Mouse (Mus musculus) urinary bladder, adult 18-20 months (tissue): ENCODE data around the gene Afg1l.

Experiments used
- DNase-seq, 2 experiments: peaks; one replicate each; pipeline ENCODE4 v3.0.0; 2022; ENCODE audit warnings: low spot score in 2 of 2, mixed read lengths in 2 of 2

The Afg1l gene

DNA sequence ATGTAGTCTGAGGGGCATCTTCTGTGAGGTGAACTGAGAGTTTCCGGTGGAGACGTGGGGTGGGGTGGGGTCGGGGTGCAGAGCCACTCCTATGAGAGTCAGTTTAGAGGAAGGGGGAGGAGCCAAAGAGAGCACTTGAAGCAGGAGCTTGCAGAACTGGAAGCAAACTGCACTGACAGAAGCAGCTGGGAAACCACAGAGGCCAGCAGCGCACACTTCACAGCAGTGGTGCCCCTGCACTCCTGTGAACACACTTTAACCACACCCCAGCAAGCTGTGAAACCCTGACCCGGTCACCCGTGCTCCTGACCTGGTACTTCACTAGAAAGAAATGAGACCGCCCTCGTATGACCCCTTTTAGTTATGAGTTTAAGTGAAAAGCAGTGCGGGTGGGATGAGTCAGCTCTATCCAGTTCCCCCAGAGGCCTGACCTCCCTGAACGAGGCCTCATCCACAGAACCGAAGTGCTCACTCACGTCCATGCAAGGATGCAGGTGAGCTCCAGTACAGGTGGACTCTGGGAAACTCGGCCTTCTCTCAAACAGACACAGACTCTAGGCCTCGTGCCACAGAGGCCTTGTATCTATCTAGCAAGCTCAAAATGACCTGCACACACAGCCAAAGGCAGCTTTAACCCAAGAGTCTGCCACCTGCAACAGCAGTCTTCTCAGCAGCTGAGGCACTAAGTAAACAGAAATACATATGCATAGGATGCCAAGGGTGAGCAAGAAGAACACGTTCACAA lies 208.9 kb downstream of the Afg1l start:
- no peak for DNase-seq

DNA sequence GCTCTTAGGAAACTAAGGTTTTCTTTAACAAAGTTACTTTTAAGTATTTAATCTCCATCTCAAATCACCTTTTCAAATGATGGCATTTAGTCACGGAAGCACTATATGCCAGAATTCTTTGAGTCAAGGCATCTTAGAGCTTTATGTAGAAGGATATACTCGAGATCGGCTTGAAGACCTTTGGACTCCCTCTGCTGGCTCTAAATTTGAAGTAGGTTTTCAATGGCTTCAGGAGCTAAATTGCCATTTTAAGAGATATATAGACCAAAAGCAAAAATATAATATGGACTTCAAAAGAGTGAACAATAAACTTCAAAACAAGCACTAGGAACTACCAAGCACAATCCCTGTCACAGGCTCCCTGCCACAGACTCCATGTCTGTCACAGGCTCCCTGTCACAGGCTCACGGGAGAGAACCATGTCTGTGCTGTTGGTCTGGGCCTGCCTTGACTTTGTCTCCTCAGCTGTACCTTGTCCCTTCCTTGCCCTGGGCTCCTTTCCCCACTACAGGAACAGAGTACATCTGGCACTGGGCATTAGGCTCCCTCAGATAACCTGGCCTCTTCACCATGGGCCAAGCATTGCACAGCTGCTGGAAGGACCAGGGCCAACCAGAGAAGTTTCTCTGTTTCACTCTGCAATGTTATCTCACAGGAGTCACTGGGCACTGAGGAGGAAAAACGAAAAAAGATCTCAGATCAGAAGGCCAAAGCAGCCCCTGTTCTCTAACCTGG lies 210.4 kb downstream of the Afg1l start:
- no peak for DNase-seq

DNA sequence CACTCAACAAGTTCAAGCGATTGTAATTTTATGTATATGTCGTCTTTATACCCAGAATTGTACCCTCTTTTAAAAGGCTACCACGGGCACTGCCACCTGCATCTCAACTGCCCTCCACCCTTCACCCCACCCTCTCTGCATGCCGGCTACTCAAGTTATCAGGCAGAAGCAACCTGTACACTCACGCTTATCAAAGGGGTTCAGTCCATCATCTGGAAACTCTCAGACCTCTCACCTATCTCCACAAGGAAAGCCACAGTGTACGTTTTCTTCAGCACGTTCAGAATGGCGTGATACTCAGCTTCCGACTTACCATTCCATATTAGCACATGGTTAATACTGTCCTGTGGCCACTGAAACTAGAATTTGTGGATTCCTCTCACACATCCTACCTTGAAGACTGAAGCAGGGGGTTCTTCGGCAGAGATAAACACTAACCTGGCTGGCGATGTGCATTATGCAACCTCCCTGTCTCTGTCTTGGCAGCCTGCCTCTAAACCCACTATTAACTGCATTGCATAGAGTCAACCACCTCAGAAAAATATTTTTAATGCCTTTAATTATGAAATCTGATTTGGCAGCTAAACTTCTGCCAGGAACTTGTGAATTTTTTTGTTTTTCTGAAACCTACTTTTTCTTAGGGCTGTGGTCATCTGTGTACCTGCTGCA lies 213.2 kb downstream of the Afg1l start:
- DNase-seq, result no peak

DNA sequence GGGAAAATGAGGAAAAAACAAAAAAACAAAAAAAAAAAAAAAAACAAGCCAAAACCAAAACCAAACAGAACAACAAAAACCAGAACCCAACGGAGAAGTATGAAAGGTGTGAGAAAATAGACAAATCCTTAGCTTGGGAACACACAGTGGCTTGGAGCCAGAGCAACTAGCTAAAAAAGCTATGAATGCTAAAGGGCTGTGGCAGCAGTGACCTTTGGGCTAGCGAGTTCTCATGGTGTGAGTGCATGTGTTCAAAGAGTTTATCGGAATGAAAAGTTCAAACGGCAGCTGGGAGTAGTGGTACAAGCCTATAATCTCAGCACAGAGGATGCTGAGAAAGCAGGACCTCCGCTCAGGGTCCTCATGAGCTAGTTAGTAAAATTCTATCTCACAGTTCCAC lies 214.2 kb downstream of the Afg1l start:
- no peak for DNase-seq

GRCm38 (mm10) chr10:42263701-42264100 lies 214.7 kb downstream of the Afg1l start:
- no peak for DNase-seq
